Mouse (Mus musculus) embryonic fibroblast, embryonic 13.5 days (primary cell): ENCODE data around the gene Ccdc51.
"Not testable (repeated sequence)": the region's sequence is repeated elsewhere in the genome, so short reads cannot be mapped to it uniquely, and the experiment has no call there.

Source experiments
- CTCF ChIP-seq: IDR thresholded peaks from 2 replicates; pipeline ENCODE4 v1.5.1; 2011; ENCODE audit warnings: mild to moderate bottlenecking, control low read depth, low read length, moderate library complexity, borderline replicate concordance; ENCODE audit not compliant: insufficient read depth
- POLR2A ChIP-seq: IDR thresholded peaks from 2 replicates; pipeline ENCODE4 v1.6.1; 2011; ENCODE audit warnings: low read depth, mild to moderate bottlenecking, control low read depth, low read length, moderate library complexity

- TF ChIP-seq CTCF, POLR2A: not testable (repeated sequence)
These were observed 58.1 kb downstream of the Ccdc51 start for GRCm38 (mm10) chr9:109140414-109140813.
